Mouse (Mus musculus): ENCODE data around the gene Gm2174. TPM values are rescaled to one million over a fixed set of nuclear protein-coding genes. Genes with fewer than 3 reads are reported as not detected.

Gene Gm2174
- total RNA-seq, 2 experiments from 2014 or later: not detected

DNA sequence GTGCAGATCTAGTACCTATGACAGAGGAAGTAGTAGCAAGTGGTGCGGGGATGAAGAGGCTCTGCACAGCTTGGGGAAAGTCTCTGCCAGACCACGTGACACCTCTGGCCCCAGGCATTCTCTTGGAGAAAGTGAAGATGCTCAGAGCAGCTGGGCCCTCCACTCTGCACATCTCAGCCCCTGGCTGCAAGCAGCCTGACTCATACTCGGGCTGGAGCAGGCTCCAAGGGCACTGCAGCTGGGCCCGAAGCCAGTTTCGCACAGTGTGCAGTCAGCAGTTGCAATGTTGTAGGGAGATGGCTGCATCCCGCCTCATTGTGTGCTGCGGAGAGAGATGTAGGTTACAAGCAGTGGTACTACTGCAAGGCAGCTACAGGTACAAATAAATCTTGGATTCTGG lies 49.5 kb downstream of the Gm2174 start:
- DNase-seq (ENCODE audit: low spot score in 2 of 2): no peak

Other genes starting within 250 kb of the Gm2174 start
- gene Gm773, start 235.1 kb upstream of the Gm2174 start, total RNA-seq (2021): not detected
- gene Zfp449, start 101.6 kb upstream of the Gm2174 start, total RNA-seq (2021): 1 to 10 TPM; 4.3 to 4.6 TPM
- gene Smim10l2a, start 73.4 kb upstream of the Gm2174 start, total RNA-seq (2021): 10 to 100 TPM; 17.0 to 22.4 TPM
- 10 to 100 TPM; 32.1 to 35.7 TPM for gene Ints6l, start 6.9 kb downstream of the Gm2174 start, total RNA-seq (2021)
- gene Gm10477, start 76.8 kb downstream of the Gm2174 start, total RNA-seq (2021): not detected
- gene Gm648, start 101.6 kb downstream of the Gm2174 start, total RNA-seq (2021): not detected
- gene Mmgt1, start 150.1 kb downstream of the Gm2174 start, total RNA-seq (2021): 10 to 100 TPM; 24.4 to 25.0 TPM
- 100 to 1,000 TPM; 114 TPM for gene Slc9a6, start 161.8 kb downstream of the Gm2174 start, total RNA-seq (2021)

Measured in left cerebral cortex, adult 18-20 months (tissue).